Mouse (Mus musculus): ENCODE results near the gene Rab27a. TPM values are rescaled to one million over a fixed set of nuclear protein-coding genes. Genes with fewer than 3 reads are reported as not detected.

The Rab27a gene
- 10 to 100 TPM; 36.8 to 57.3 (median 48.1) TPM for total RNA-seq (2022)

- peak; percentile 70 for DNase-seq
These were observed at the start of gene Rab27a for GRCm38 (mm10) chr9:73044146-73045079. Gene Rab27a (plus strand): TSS chr9:73044854.

GRCm38 (mm10) chr9:72996167-72996566 lies 48.5 kb upstream of the Rab27a start:
- no peak for DNase-seq

- DNase-seq = no peak
These were observed 47.8 kb upstream of the Rab27a start for GRCm38 (mm10) chr9:72996806-72997205.

- DNase-seq = no peak
These were observed 44.2 kb upstream of the Rab27a start for GRCm38 (mm10) chr9:73000487-73000886.

GRCm38 (mm10) chr9:73001314-73002011 lies 43.2 kb upstream of the Rab27a start:
- DNase-seq = no peak

- DNase-seq = no peak
These were observed 42.5 kb upstream of the Rab27a start for GRCm38 (mm10) chr9:73002177-73002576.

- no peak for DNase-seq
These were observed 40.6 kb upstream of the Rab27a start for GRCm38 (mm10) chr9:73004076-73004475.

- no peak for DNase-seq
These were observed 39.5 kb upstream of the Rab27a start for GRCm38 (mm10) chr9:73005106-73005505.

- no peak for DNase-seq
These were observed 38.5 kb upstream of the Rab27a start for GRCm38 (mm10) chr9:73006175-73006574.

- DNase-seq = no peak
These were observed 36.3 kb upstream of the Rab27a start for GRCm38 (mm10) chr9:73008384-73008783.

GRCm38 (mm10) chr9:73012629-73013028 lies 32.0 kb upstream of the Rab27a start:
- no peak for DNase-seq

GRCm38 (mm10) chr9:73014724-73015123 lies 29.9 kb upstream of the Rab27a start:
- DNase-seq = no peak

GRCm38 (mm10) chr9:73019841-73020240 lies 24.8 kb upstream of the Rab27a start:
- DNase-seq = no peak

GRCm38 (mm10) chr9:73020566-73021097 lies 24.0 kb upstream of the Rab27a start:
- DNase-seq = peak; percentile 60

GRCm38 (mm10) chr9:73025818-73026636 lies 18.6 kb upstream of the Rab27a start:
- DNase-seq = no peak

GRCm38 (mm10) chr9:73030443-73030842 lies 14.2 kb upstream of the Rab27a start:
- DNase-seq = no peak

- DNase-seq = no peak
These were observed 13.2 kb upstream of the Rab27a start for GRCm38 (mm10) chr9:73031421-73031820.

- no peak for DNase-seq
These were observed 11.2 kb upstream of the Rab27a start for GRCm38 (mm10) chr9:73033406-73033805.

- peak; percentile 87 for DNase-seq
These were observed 5.3 kb upstream of the Rab27a start for GRCm38 (mm10) chr9:73039222-73039945.

- DNase-seq = no peak
These were observed 4.6 kb upstream of the Rab27a start, which contains the start of gene Pigb for GRCm38 (mm10) chr9:73040080-73040479. Gene Pigb (minus strand): TSS chr9:73040378.

GRCm38 (mm10) chr9:73045204-73045603 lies 550 bp downstream of the Rab27a start:
- DNase-seq = no peak

GRCm38 (mm10) chr9:73045711-73046110 lies 1.1 kb downstream of the Rab27a start:
- no peak for DNase-seq

All from adrenal gland, adult 8-10 months (tissue).